Mouse (Mus musculus) testis, adult 2 months (tissue): Measurements from ENCODE around the gene Slc16a14. TPM values are rescaled to one million over a fixed set of nuclear protein-coding genes. Genes with fewer than 3 reads are reported as not detected.

ENCODE experiments used
- H3K27ac ChIP-seq: fragments of 200-500 bp; 2 replicates; pipeline ENCODE4 v1.5.1; 2012; ENCODE audit warnings: low read depth, low read length; ENCODE audit not compliant: control insufficient read depth, insufficient read depth
- H3K27me3 ChIP-seq: fragments of 200-500 bp; 2 replicates; pipeline ENCODE4 v1.6.1; 2012; ENCODE audit warnings: mild to moderate bottlenecking, low read length, moderate library complexity; ENCODE audit not compliant: control insufficient read depth, insufficient read depth
- H3K36me3 ChIP-seq: fragments of 200-500 bp; 2 replicates; pipeline ENCODE4 v1.6.1; 2012; ENCODE audit warnings: mild to moderate bottlenecking, low read length; ENCODE audit not compliant: control insufficient read depth, insufficient read depth
- H3K4me1 ChIP-seq: fragments of 200-500 bp; 2 replicates; pipeline ENCODE4 v1.6.1; 2012; ENCODE audit warnings: low read length; ENCODE audit not compliant: control insufficient read depth, insufficient read depth
- H3K4me3 ChIP-seq: fragments of 200-500 bp; 2 replicates; pipeline ENCODE4 v1.5.1; 2012; ENCODE audit warnings: low read depth, mild to moderate bottlenecking, low read length, moderate library complexity, mixed read lengths; ENCODE audit not compliant: control insufficient read depth
- CTCF ChIP-seq: fragments of 200-500 bp; IDR thresholded peaks from 2 replicates; pipeline ENCODE4 v1.5.1; 2012; ENCODE audit warnings: low read depth, mild to moderate bottlenecking, inconsistent platforms, low read length, moderate library complexity; ENCODE audit not compliant: control insufficient read depth, insufficient read depth, insufficient replicate concordance
- POLR2A ChIP-seq: fragments of 200-500 bp; IDR thresholded peaks from 2 replicates; pipeline ENCODE4 v1.6.1; 2012; ENCODE audit warnings: low read depth, mild to moderate bottlenecking, inconsistent platforms, low read length, moderate library complexity; ENCODE audit not compliant: control insufficient read depth
- polyA plus RNA-seq: library from polyadenylated mRNA; depleted of rRNA; stranded (reverse); fragments of >200 nt; gene quantifications from 2 replicates; pipeline ENCODE4 v1.2.3, GENCODE M21; 2012

Gene Slc16a14
- polyA plus RNA-seq, 1 experiment: 1.8 TPM

DNA sequence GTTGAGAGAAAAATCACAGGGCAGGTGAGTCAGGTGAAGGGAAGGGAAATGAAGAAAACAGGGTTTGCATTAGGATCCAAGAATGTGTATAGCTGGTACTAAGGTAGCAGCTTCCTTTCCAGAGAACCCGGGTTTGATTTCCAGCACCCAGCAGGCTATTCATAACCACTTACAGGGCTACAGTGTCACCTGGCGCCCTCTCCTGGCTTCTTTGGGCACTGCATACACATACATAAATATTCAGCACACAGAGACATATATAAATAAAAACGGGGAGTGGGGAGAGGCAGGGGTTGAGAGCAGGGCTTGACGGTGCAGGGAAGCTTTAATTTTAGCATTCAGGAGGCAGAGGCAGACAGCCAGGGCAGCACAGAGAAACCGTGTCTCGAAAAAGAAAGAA is 49.0 kb downstream of the Slc16a14 start:
- Histone ChIP-seq H3K4me1 (peaks cover 2% of the 10 kb centered on the region; the same call in 1 of the 2 replicates), H3K27ac (no peak overlapping the region)
- TF ChIP-seq CTCF (peak; percentile 31; the same call in 1 of the 2 replicates), POLR2A (no peak)

GRCm38 (mm10) chr1:84885174-84885573 is 49.8 kb downstream of the Slc16a14 start:
- Histone ChIP-seq H3K27ac (no peak overlapping the region), H3K36me3 (no peaks in the 10 kb centered on the region), H3K4me1 (peaks cover 2% of the 10 kb centered on the region; the same call in 1 of the 2 replicates), H3K4me3 (no peak overlapping the region), H3K27me3 (no peaks in the 10 kb centered on the region)
- no peak for TF ChIP-seq POLR2A
- TF ChIP-seq CTCF: no peak

More for the DNA sequence above, 49.0 kb downstream of the Slc16a14 start:
- no peak overlapping the region for H3K4me3 ChIP-seq
- H3K36me3 ChIP-seq: no peaks in the 10 kb centered on the region
- no peaks in the 10 kb centered on the region for H3K27me3 ChIP-seq

DNA sequence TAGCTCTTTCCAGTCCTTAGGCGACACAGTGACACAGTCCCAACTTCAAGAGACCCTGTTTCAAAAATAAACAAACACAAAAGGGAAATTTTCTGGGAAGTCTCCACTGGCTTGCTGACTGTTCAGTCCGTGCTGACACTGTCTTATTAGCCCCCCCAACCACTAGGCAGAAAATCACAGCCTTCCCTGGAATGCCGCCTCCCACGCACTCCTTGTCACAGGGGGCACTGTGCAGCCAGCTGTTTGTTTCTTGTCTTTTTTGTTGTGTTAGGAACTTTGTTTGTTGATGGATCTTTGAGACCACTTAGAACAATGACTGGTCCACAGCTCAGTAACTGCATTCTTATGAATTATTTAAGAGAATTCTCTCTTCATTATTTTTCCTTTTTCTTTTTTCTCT is 51.0 kb downstream of the Slc16a14 start:
- no peak overlapping the region for H3K27ac ChIP-seq
- H3K4me3 ChIP-seq: no peak overlapping the region
- no peaks in the 10 kb centered on the region for H3K27me3 ChIP-seq
- peaks cover 2% of the 10 kb centered on the region; the same call in 1 of the 2 replicates for H3K4me1 ChIP-seq
- no peaks in the 10 kb centered on the region for H3K36me3 ChIP-seq
- TF ChIP-seq CTCF: no peak
- TF ChIP-seq POLR2A: no peak

DNA sequence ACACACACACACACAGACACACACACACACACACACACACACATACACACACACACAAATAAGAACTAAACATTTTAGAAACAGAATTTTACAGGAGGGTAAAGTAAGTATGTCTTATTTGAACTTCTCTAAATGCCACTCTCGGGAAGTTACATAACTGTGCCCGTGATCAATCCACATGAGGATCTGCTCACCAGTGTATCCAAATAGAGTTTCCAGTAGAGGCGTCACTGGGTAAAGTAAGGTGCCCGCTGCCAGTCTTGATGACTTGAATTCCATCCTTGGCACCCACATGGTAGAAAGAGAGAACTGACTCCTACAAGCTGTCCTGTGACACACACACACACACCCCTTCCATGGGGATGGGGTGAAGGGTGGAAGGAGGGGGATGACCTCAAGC is 52.0 kb downstream of the Slc16a14 start:
- H3K27ac ChIP-seq: no peak overlapping the region
- H3K4me1 ChIP-seq: peaks cover 2% of the 10 kb centered on the region; the same call in 1 of the 2 replicates
- H3K27me3 ChIP-seq: no peaks in the 10 kb centered on the region
- H3K4me3 ChIP-seq: no peak overlapping the region
- no peaks in the 10 kb centered on the region for H3K36me3 ChIP-seq
- TF ChIP-seq POLR2A (no peak), CTCF (no peak)

- Histone ChIP-seq H3K27ac (no peak overlapping the region; the same call in 1 of the 2 replicates), H3K4me3 (no peak overlapping the region), H3K4me1 (peaks cover 2% of the 10 kb centered on the region; the same call in 1 of the 2 replicates), H3K36me3 (no peaks in the 10 kb centered on the region), H3K27me3 (no peaks in the 10 kb centered on the region)
- TF ChIP-seq POLR2A (no peak), CTCF (no peak)
Measured at GRCm38 (mm10) chr1:84882066-84882532, 52.8 kb downstream of the Slc16a14 start.

DNA sequence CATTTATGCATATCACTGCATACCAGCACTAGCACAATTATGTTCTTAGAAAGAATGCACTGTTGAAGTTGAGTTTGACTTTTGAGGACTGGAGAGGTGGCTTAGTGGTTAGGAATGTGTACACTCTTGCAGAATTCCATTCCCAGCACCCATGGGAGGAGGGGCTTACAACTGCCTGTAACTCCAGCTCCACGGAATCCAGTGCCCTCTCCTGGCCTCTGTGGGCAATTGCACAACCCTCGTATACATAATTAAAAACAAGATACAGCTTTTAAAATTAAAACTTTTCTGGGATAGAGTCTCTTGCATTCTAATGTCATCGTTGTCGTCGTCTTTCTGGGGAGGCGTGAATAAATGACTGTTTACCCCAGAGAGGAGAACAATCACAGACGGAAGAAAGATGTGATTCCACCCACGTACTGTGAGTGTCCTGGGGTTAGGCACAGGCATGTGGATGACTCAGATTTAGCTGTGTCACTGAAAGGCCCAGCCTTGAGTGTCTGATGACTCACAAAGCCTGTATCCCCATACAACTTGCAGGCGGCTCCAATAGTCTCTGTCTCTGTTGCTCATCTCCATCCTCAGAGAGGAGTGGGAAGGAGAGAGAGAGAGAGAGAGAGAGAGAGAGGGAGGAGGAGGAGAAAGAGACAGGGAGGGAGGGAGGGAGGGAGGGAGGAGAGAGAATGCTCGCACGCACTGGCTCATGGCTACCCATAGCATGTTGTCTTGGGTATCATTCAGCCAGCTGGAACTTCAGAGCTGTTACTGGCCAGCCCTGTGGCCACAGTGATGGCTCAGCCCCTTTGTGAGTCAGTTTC is 53.5 kb downstream of the Slc16a14 start:
- H3K27me3 ChIP-seq: no peaks in the 10 kb centered on the region
- H3K36me3 ChIP-seq: no peaks in the 10 kb centered on the region
- H3K4me1 ChIP-seq: peaks cover 2% of the 10 kb centered on the region; the same call in 1 of the 2 replicates
- H3K4me3 ChIP-seq: no peak overlapping the region
- 0 out of 2 replicates have a peak overlapping the region, but pooled peaks have one; percentile 56 for H3K27ac ChIP-seq
- TF ChIP-seq POLR2A (no peak), CTCF (peak; percentile 29; the same call in 1 of the 2 replicates)

GRCm38 (mm10) chr1:84879571-84880120 is 55.3 kb downstream of the Slc16a14 start:
- TF ChIP-seq CTCF (no peak), POLR2A (no peak)

More at GRCm38 (mm10) chr1:84879571-84880120, 55.3 kb downstream of the Slc16a14 start:
- Histone ChIP-seq H3K4me1 (peaks cover 2% of the 10 kb centered on the region; the same call in 1 of the 2 replicates), H3K27ac (no peak overlapping the region), H3K4me3 (no peak overlapping the region), H3K36me3 (no peaks in the 10 kb centered on the region), H3K27me3 (no peaks in the 10 kb centered on the region)
